Mouse (Mus musculus): Measurements from ENCODE around the gene Gbf1. TPM values are rescaled to one million over a fixed set of nuclear protein-coding genes. Genes with fewer than 3 reads are reported as not detected.

The Gbf1 gene
- polyA plus RNA-seq, 1 experiment from 2014 or later: 32.9 TPM

DNA sequence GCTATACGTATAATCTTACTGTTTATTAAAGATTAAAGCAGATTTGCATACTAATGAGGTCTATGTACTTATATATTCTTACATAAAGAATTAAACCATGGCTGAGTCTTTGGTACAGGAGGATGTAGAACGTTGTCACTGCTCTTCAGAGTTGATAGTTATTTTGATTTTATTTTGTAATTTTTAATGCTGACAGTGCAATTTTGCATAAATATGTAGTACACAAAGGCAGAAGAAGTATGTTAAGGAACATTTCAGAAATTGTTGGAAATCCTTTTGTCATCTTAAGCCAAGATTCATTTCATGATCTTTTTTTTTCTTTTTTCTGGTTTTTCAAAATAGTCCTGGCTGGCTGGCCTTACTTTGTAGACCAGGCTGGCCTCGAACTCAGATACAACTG, 17.1 kb downstream of the Gbf1 start:
- H3K27me3 ChIP-seq (ENCODE audit: insufficient read depth, low read length): no peaks in the 10 kb centered on the region
- no peak overlapping the region for H3K4me3 ChIP-seq (replicated peaks; ENCODE audit: low read depth, low read length)
- no peak overlapping the region for H3K27ac ChIP-seq
- H3K9ac ChIP-seq (ENCODE audit: low read depth, low read length): no peak overlapping the region
- no peak overlapping the region for H3K4me2 ChIP-seq (ENCODE audit: low read length)
- H3K9me3 ChIP-seq (replicated peaks; ENCODE audit: low read length): no peaks in the 10 kb centered on the region
- 86% methylated on average over 3 of the region's 3 CpGs for WGBS
- ATAC-seq (replicated peaks; ENCODE audit: low FRiP score, low read depth) (no peak), DNase-seq (ENCODE audit: low spot score) (no peak)
- no peaks in the 10 kb centered on the region for H3K4me1 ChIP-seq (replicated peaks; ENCODE audit: insufficient read depth, low read length)
- TF ChIP-seq CTCF (IDR thresholded peaks at IDR 0.05; ENCODE audit: low read depth): no peak
- peaks cover 24% of the 10 kb centered on the region for H3K36me3 ChIP-seq (ENCODE audit: insufficient read depth, low read length)

DNA sequence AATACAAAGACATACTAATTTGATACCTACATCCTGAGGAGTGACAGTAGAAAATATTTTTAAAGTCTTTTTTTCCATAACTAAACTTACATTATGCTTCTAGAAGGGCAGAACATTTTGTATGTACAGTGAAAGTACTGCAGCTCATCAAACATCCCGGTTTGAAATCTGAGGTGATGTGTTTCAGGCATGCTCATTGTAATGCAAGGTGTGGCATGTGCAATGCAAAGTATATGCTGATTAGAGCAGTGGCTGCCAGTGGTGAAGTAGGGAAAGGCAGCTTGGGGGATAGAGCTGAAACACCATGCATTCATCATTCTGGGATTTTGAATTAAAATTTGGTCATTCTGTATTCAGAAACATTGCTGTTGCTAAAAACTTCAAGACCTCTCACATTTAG, 17.6 kb downstream of the Gbf1 start:
- WGBS: 62% methylated on average over 1 of the region's 1 CpGs
- no peak for DNase-seq (ENCODE audit: low spot score)
- H3K27me3 ChIP-seq (ENCODE audit: insufficient read depth, low read length): no peaks in the 10 kb centered on the region
- no peak overlapping the region for H3K4me2 ChIP-seq (ENCODE audit: low read length)
- H3K36me3 ChIP-seq (ENCODE audit: insufficient read depth, low read length): peaks cover 21% of the 10 kb centered on the region
- no peak for ATAC-seq (replicated peaks; ENCODE audit: low FRiP score, low read depth)
- no peak overlapping the region for H3K27ac ChIP-seq
- H3K4me3 ChIP-seq (replicated peaks; ENCODE audit: low read depth, low read length): no peak overlapping the region
- no peak for TF ChIP-seq CTCF (IDR thresholded peaks at IDR 0.05; ENCODE audit: low read depth)
- H3K4me1 ChIP-seq (replicated peaks; ENCODE audit: insufficient read depth, low read length): no peaks in the 10 kb centered on the region
- H3K9me3 ChIP-seq (replicated peaks; ENCODE audit: low read length): no peaks in the 10 kb centered on the region
- H3K9ac ChIP-seq (ENCODE audit: low read depth, low read length): no peak overlapping the region

- H3K36me3 ChIP-seq (ENCODE audit: insufficient read depth, low read length): peaks cover 14% of the 10 kb centered on the region; the same call in 1 of the 2 replicates
- no peak overlapping the region for H3K9ac ChIP-seq (ENCODE audit: low read depth, low read length)
- no peaks in the 10 kb centered on the region for H3K4me1 ChIP-seq (replicated peaks; ENCODE audit: insufficient read depth, low read length)
- ATAC-seq (replicated peaks; ENCODE audit: low FRiP score, low read depth): no peak
- H3K4me3 ChIP-seq (replicated peaks; ENCODE audit: low read depth, low read length): no peak overlapping the region
- no peak for DNase-seq (ENCODE audit: low spot score)
- 72% methylated on average over 5 of the region's 5 CpGs for WGBS
- no peak overlapping the region for H3K4me2 ChIP-seq (ENCODE audit: low read length)
- no peaks in the 10 kb centered on the region for H3K27me3 ChIP-seq (ENCODE audit: insufficient read depth, low read length)
- H3K27ac ChIP-seq: no peak overlapping the region
- no peaks in the 10 kb centered on the region for H3K9me3 ChIP-seq (replicated peaks; ENCODE audit: low read length)
- no peak for TF ChIP-seq CTCF (IDR thresholded peaks at IDR 0.05; ENCODE audit: low read depth)
Measured at GRCm38 (mm10) chr19:46172541-46172940, 20.2 kb downstream of the Gbf1 start.

DNA sequence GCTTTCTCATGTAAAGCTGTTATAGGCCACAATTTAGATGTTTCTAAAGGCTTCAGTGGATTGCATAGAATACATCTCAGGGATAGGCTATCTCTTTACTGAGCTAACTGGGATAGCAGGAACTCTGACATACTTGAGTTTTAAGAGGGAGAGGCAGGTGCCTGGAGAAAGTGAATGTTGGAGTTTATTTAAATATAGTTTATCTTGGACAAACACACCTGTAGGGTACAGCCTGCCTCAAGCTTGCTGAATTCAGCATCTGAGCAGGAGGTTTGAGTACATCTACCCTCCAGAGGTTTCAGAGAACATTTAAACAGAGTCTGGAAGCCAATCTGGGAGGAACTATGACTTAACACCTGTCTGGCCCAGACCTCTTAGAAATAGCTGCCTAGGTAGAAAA, 22.9 kb downstream of the Gbf1 start:
- Histone ChIP-seq H3K36me3 (ENCODE audit: insufficient read depth, low read length) (peaks cover 12% of the 10 kb centered on the region; the same call in 1 of the 2 replicates), H3K4me1 (replicated peaks; ENCODE audit: insufficient read depth, low read length) (no peaks in the 10 kb centered on the region), H3K4me2 (ENCODE audit: low read length) (no peak overlapping the region), H3K27ac (no peak overlapping the region), H3K9ac (ENCODE audit: low read depth, low read length) (no peak overlapping the region), H3K4me3 (replicated peaks; ENCODE audit: low read depth, low read length) (no peak overlapping the region), H3K9me3 (replicated peaks; ENCODE audit: low read length) (no peaks in the 10 kb centered on the region), H3K27me3 (ENCODE audit: insufficient read depth, low read length) (no peaks in the 10 kb centered on the region)
- TF ChIP-seq CTCF (IDR thresholded peaks at IDR 0.05; ENCODE audit: low read depth): no peak
- ATAC-seq (replicated peaks; ENCODE audit: low FRiP score, low read depth): no peak
- DNase-seq (ENCODE audit: low spot score): no peak

DNA sequence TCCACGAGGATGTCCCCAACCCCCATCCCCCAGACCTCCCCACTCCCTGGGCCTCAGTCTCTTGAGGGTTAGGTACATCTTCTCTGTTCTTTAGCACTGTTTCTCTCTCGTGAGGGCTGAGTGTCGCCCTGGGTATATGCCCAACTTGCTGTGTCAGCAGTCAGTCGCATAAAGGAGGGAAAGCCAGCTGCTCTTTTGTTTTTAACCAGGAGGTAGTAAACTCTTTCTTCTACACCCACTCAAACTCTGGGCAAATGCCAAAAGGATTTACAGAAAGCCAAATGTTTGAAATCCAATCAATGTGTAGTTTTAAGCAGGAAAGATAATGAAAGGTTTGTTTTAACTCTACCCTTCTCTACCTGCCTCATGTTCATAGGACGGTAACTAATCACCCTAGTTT, 24.7 kb downstream of the Gbf1 start:
- Histone ChIP-seq H3K27ac (no peak overlapping the region), H3K36me3 (ENCODE audit: insufficient read depth, low read length) (no peaks in the 10 kb centered on the region), H3K9me3 (replicated peaks; ENCODE audit: low read length) (no peaks in the 10 kb centered on the region), H3K4me2 (ENCODE audit: low read length) (no peak overlapping the region), H3K9ac (ENCODE audit: low read depth, low read length) (no peak overlapping the region), H3K4me1 (replicated peaks; ENCODE audit: insufficient read depth, low read length) (no peaks in the 10 kb centered on the region), H3K27me3 (ENCODE audit: insufficient read depth, low read length) (no peaks in the 10 kb centered on the region), H3K4me3 (replicated peaks; ENCODE audit: low read depth, low read length) (no peak overlapping the region)
- no peak for DNase-seq (ENCODE audit: low spot score)
- WGBS: 40% methylated on average over 5 of the region's 5 CpGs
- no peak for TF ChIP-seq CTCF (IDR thresholded peaks at IDR 0.05; ENCODE audit: low read depth)
- ATAC-seq (replicated peaks; ENCODE audit: low FRiP score, low read depth): no peak

DNA sequence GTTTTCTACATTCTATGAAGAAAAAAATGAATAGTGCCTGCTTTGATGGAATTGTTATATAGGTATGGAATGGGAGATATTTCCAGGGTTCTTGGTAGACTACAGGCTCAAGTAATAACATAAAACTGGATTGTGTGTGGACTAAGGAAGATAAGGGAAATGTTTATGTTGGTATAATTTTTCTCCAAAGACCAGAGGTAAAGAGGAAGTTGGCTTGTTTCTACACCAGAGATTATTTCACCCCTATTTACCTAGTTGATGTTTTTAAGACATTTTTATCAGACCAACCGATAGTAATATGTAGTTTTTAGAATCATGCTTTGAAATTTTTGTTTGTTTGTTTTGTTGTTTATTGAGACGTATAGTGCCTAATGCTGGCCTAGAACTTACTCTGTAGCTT, 28.0 kb downstream of the Gbf1 start:
- H3K4me3 ChIP-seq (replicated peaks; ENCODE audit: low read depth, low read length): no peak overlapping the region
- no peak for DNase-seq (ENCODE audit: low spot score)
- no peak for TF ChIP-seq CTCF (IDR thresholded peaks at IDR 0.05; ENCODE audit: low read depth)
- H3K27me3 ChIP-seq (ENCODE audit: insufficient read depth, low read length): no peaks in the 10 kb centered on the region
- H3K36me3 ChIP-seq (ENCODE audit: insufficient read depth, low read length): no peaks in the 10 kb centered on the region
- H3K9ac ChIP-seq (ENCODE audit: low read depth, low read length): no peak overlapping the region
- H3K4me2 ChIP-seq (ENCODE audit: low read length): no peak overlapping the region
- no peak for ATAC-seq (replicated peaks; ENCODE audit: low FRiP score, low read depth)
- WGBS: 87% methylated on average over 2 of the region's 2 CpGs
- no peaks in the 10 kb centered on the region for H3K4me1 ChIP-seq (replicated peaks; ENCODE audit: insufficient read depth, low read length)
- H3K27ac ChIP-seq: no peak overlapping the region
- no peaks in the 10 kb centered on the region for H3K9me3 ChIP-seq (replicated peaks; ENCODE audit: low read length)

DNA sequence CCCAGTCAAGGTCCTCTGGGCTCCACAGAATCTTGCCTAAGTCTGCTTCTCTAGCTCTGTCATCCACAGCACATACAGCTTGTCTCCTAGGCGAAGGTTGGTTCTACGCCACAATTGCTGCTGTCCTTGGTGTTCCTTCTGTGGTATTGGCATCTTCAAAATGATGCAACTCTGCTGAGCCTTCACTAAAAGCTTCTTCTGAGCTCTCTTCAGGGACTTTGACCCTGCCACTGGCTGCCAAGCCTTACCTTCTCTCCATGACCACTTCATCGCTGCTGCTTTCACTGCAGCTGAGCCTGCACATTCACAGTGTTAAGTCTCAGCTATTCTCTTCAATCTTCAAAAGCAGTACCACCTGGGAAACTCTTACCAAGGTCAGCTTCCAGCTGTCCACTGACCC, 29.9 kb downstream of the Gbf1 start:
- H3K36me3 ChIP-seq (ENCODE audit: insufficient read depth, low read length): no peaks in the 10 kb centered on the region
- no peaks in the 10 kb centered on the region for H3K9me3 ChIP-seq (replicated peaks; ENCODE audit: low read length)
- 94% methylated on average over 3 of the region's 3 CpGs for WGBS
- ATAC-seq (replicated peaks; ENCODE audit: low FRiP score, low read depth) (no peak), DNase-seq (ENCODE audit: low spot score) (peak; percentile 4)
- TF ChIP-seq CTCF (IDR thresholded peaks at IDR 0.05; ENCODE audit: low read depth): no peak
- H3K27me3 ChIP-seq (ENCODE audit: insufficient read depth, low read length): no peaks in the 10 kb centered on the region
- H3K4me2 ChIP-seq (ENCODE audit: low read length): no peak overlapping the region
- no peak overlapping the region for H3K9ac ChIP-seq (ENCODE audit: low read depth, low read length)
- no peaks in the 10 kb centered on the region for H3K4me1 ChIP-seq (replicated peaks; ENCODE audit: insufficient read depth, low read length)
- no peak overlapping the region for H3K27ac ChIP-seq
- no peak overlapping the region for H3K4me3 ChIP-seq (replicated peaks; ENCODE audit: low read depth, low read length)

Measured in kidney, postnatal 0 days (tissue).